Mouse (Mus musculus) liver, adult (tissue): ENCODE measurements around the gene Rabggtb.

Experiments
- GATA4 ChIP-seq: IDR thresholded peaks from 2 replicates; pipeline ENCODE4 v1.6.1; 2014; ENCODE audit warnings: mild to moderate bottlenecking, low read length; ENCODE audit not compliant: insufficient replicate concordance

Rabggtb gene

GRCm38 (mm10) chr3:153905251-153906135 is 7.3 kb downstream of the Rabggtb start:
- no peak for TF ChIP-seq GATA4

- no peak for TF ChIP-seq GATA4
Measured at GRCm38 (mm10) chr3:153904586-153904985, 8.2 kb downstream of the Rabggtb start.

- TF ChIP-seq GATA4: no peak
Measured at GRCm38 (mm10) chr3:153902595-153902994, 10.2 kb downstream of the Rabggtb start.

- TF ChIP-seq GATA4: no peak
Measured at GRCm38 (mm10) chr3:153901904-153902303, 10.9 kb downstream of the Rabggtb start.

- no peak for TF ChIP-seq GATA4
Measured at GRCm38 (mm10) chr3:153897216-153897615, 15.6 kb downstream of the Rabggtb start.

- no peak for TF ChIP-seq GATA4
Measured at GRCm38 (mm10) chr3:153895454-153895853, 17.4 kb downstream of the Rabggtb start.

- no peak for TF ChIP-seq GATA4
Measured at GRCm38 (mm10) chr3:153889188-153889781, 23.5 kb downstream of the Rabggtb start.

- TF ChIP-seq GATA4: no peak
Measured at GRCm38 (mm10) chr3:153888141-153888540, 24.7 kb downstream of the Rabggtb start.

- TF ChIP-seq GATA4: no peak
Measured at GRCm38 (mm10) chr3:153886296-153886695, 26.5 kb downstream of the Rabggtb start.

- TF ChIP-seq GATA4: no peak
Measured at GRCm38 (mm10) chr3:153871396-153871795, 41.4 kb downstream of the Rabggtb start.

- TF ChIP-seq GATA4: no peak
Measured at GRCm38 (mm10) chr3:153867149-153868136, 45.4 kb downstream of the Rabggtb start.

- no peak for TF ChIP-seq GATA4
Measured at GRCm38 (mm10) chr3:153864636-153865429, 48.0 kb downstream of the Rabggtb start.

- no peak for TF ChIP-seq GATA4
Measured at GRCm38 (mm10) chr3:153863816-153864215, 49.0 kb downstream of the Rabggtb start.

- no peak for TF ChIP-seq GATA4
Measured at GRCm38 (mm10) chr3:153858350-153859001, 54.3 kb downstream of the Rabggtb start.
